ENCODE assay signal across 34 mouse cellular contexts in the genomic region with DNA sequence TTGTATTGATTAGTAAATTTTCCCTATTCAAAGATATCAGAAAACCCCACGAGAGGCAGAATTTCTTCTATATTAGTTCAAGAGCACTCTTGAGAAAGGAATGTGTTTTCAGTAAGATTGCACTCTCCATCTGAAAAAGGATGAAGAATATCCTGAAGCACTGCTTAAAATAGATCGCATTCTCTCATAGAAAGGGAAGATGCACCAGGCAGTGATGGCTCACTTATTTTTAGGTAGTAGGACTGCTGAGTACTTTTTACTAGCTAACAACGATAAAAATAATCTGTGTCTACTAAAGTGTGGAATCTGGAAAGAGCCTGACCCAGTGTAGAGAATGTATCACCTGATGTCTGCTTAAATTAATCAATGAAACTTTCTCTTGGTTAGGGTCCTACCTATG.
"Had no signal": no experiment of that assay in that cellular context is flagged by ENCODE, and none has a peak within 500 bp of the region (broad histone marks: within the 10 kb centered on the region; RNA-seq: fewer than 3 reads in every experiment).

No protein-coding gene starts in this region.

- H3K27ac ChIP-seq: heart, embryonic 10.5 days; heart, embryonic 13.5 days; heart, embryonic 15.5 days; hindbrain, embryonic 12.5 days; hindbrain, embryonic 13.5 days; hindbrain, embryonic 14.5 days; hindbrain, embryonic 15.5 days; hindbrain, postnatal 0 days; intestine, embryonic 15.5 days; kidney, embryonic 15.5 days; kidney, postnatal 0 days; layer of hippocampus, adult 2 months had no signal

- ATAC-seq: hindbrain, embryonic 16.5 days; hindbrain, postnatal 0 days; inflammation-experienced regulatory T-cells, adult 6 months; intestine, embryonic 15.5 days; intestine, embryonic 16.5 days; intestine, postnatal 0 days had no signal

- H3K27me3 ChIP-seq: heart, embryonic 12.5 days; heart, embryonic 13.5 days; heart, embryonic 15.5 days; hindbrain, embryonic 12.5 days; hindbrain, embryonic 13.5 days; hindbrain, embryonic 15.5 days; intestine, embryonic 15.5 days; kidney, embryonic 15.5 days had no signal

- H3K4me3 ChIP-seq: heart, embryonic 10.5 days; heart, embryonic 12.5 days; heart, embryonic 13.5 days; heart, embryonic 15.5 days; hindbrain, embryonic 12.5 days; hindbrain, embryonic 13.5 days; hindbrain, embryonic 15.5 days; intestine, embryonic 15.5 days; kidney, embryonic 15.5 days; layer of hippocampus, adult 2 months had no signal

- H3K4me2 ChIP-seq: heart, embryonic 11.5 days; heart, embryonic 12.5 days; heart, embryonic 13.5 days; heart, embryonic 15.5 days; hindbrain, embryonic 12.5 days; hindbrain, embryonic 13.5 days; hindbrain, embryonic 14.5 days; hindbrain, embryonic 15.5 days; intestine, embryonic 15.5 days; kidney, embryonic 15.5 days had no signal

- H3K9me3 ChIP-seq: heart, embryonic 10.5 days; heart, embryonic 12.5 days; heart, embryonic 13.5 days; heart, embryonic 15.5 days; hindbrain, embryonic 12.5 days; hindbrain, embryonic 13.5 days; hindbrain, embryonic 15.5 days; intestine, embryonic 15.5 days; kidney, embryonic 15.5 days had no signal

- DNase-seq: heart, postnatal 10 days; heart, postnatal 14 days; heart, postnatal 36 days; heart, postnatal 4 days; kidney, adult 11 months; kidney, adult 18-20 months; kidney, adult 2 months; kidney, adult 8-10 months; kidney, adult 9 months; kidney, postnatal 10 days; kidney, postnatal 14 days; kidney, postnatal 25 days; kidney, postnatal 36 days; kidney, postnatal 4 days; layer of hippocampus, adult 9-11 months; layer of hippocampus, postnatal 36 days had no signal

- H3K36me3 ChIP-seq: heart, embryonic 10.5 days; heart, embryonic 12.5 days; heart, embryonic 13.5 days; heart, embryonic 15.5 days; hindbrain, embryonic 12.5 days; hindbrain, embryonic 13.5 days; hindbrain, embryonic 15.5 days; intestine, embryonic 15.5 days; kidney, embryonic 15.5 days had no signal

- H3K9ac ChIP-seq: heart, embryonic 12.5 days; heart, embryonic 13.5 days; heart, embryonic 15.5 days; hindbrain, embryonic 12.5 days; hindbrain, embryonic 13.5 days; hindbrain, embryonic 14.5 days; hindbrain, embryonic 15.5 days; intestine, embryonic 15.5 days; kidney, embryonic 15.5 days had no signal

- H3K4me1 ChIP-seq: heart, embryonic 10.5 days; heart, embryonic 12.5 days; heart, embryonic 15.5 days; hindbrain, embryonic 12.5 days; hindbrain, embryonic 13.5 days; hindbrain, embryonic 15.5 days; intestine, embryonic 15.5 days; kidney, embryonic 15.5 days had no signal
